Mouse (Mus musculus): ENCODE measurements at regions not wholly inside any gene's neighbourhood (a gene's known extent, or its start where the extent isn't known, plus 50 kb on each side); places are given as distances from the start of the nearest gene placed in this dataset.

GRCm38 (mm10) chr10:60934297-60935286, 103.2 kb upstream of the Unc5b start:
- Histone ChIP-seq H3K4me3 (no peak overlapping the region), H3K9me3 (no peaks in the 10 kb centered on the region), H3K4me1 (replicated peaks) (peaks cover 62% of the 10 kb centered on the region), H3K36me3 (no peaks in the 10 kb centered on the region), H3K27me3 (ENCODE audit: insufficient read depth, poor library complexity, severe bottlenecking) (peaks cover 99% of the 10 kb centered on the region), H3K27ac (peak overlapping the region; percentile 25; the same call in 1 of the 2 replicates)
- WGBS = 64% methylated on average over 13 of the region's 13 CpGs
- DNase-seq (ENCODE audit: low spot score) = peak; percentile 19

GRCm38 (mm10) chr10:60933891-60934290, 102.5 kb upstream of the Unc5b start:
- Histone ChIP-seq H3K4me1 (replicated peaks) (peaks cover 68% of the 10 kb centered on the region), H3K27me3 (ENCODE audit: insufficient read depth, poor library complexity, severe bottlenecking) (peaks cover 99% of the 10 kb centered on the region), H3K9me3 (no peaks in the 10 kb centered on the region), H3K36me3 (no peaks in the 10 kb centered on the region), H3K27ac (peak overlapping the region; percentile 25; the same call in 1 of the 2 replicates), H3K4me3 (no peak overlapping the region)
- 20% methylated on average over 7 of the region's 7 CpGs for WGBS
- peak; percentile 20 for DNase-seq (ENCODE audit: low spot score)

- Histone ChIP-seq H3K9me3 (no peaks in the 10 kb centered on the region), H3K4me3 (no peak overlapping the region), H3K27ac (no peak overlapping the region), H3K4me1 (replicated peaks) (peaks cover 77% of the 10 kb centered on the region), H3K36me3 (no peaks in the 10 kb centered on the region), H3K27me3 (ENCODE audit: insufficient read depth, poor library complexity, severe bottlenecking) (peaks cover 99% of the 10 kb centered on the region)
- DNase-seq (ENCODE audit: low spot score) = no peak
- 30% methylated on average over 3 of the region's 3 CpGs for WGBS
Measured at GRCm38 (mm10) chr10:60932855-60933254, 101.5 kb upstream of the Unc5b start.

GRCm38 (mm10) chr10:60931891-60932378, 100.6 kb upstream of the Unc5b start:
- DNase-seq (ENCODE audit: low spot score) = no peak
- 67% methylated on average over 22 of the region's 22 CpGs for WGBS
- Histone ChIP-seq H3K27ac (no peak overlapping the region), H3K27me3 (ENCODE audit: insufficient read depth, poor library complexity, severe bottlenecking) (peaks cover 99% of the 10 kb centered on the region), H3K4me3 (no peak overlapping the region), H3K36me3 (no peaks in the 10 kb centered on the region), H3K4me1 (replicated peaks) (peaks cover 69% of the 10 kb centered on the region), H3K9me3 (no peaks in the 10 kb centered on the region)

GRCm38 (mm10) chr10:60928646-60929045, 97.3 kb upstream of the Unc5b start:
- Histone ChIP-seq H3K27ac (peak overlapping the region; percentile 3; the same call in 1 of the 2 replicates), H3K27me3 (ENCODE audit: insufficient read depth, poor library complexity, severe bottlenecking) (peaks cover 100% of the 10 kb centered on the region), H3K4me3 (no peak overlapping the region), H3K9me3 (no peaks in the 10 kb centered on the region), H3K36me3 (no peaks in the 10 kb centered on the region), H3K4me1 (replicated peaks) (peaks cover 60% of the 10 kb centered on the region)
- WGBS = 74% methylated on average over 7 of the region's 7 CpGs
- no peak for DNase-seq (ENCODE audit: low spot score)

GRCm38 (mm10) chr10:60928164-60928563, 96.8 kb upstream of the Unc5b start:
- peak overlapping the region; percentile 3; the same call in 1 of the 2 replicates for H3K27ac ChIP-seq
- no peaks in the 10 kb centered on the region for H3K9me3 ChIP-seq
- DNase-seq (ENCODE audit: low spot score) = no peak
- H3K4me3 ChIP-seq = no peak overlapping the region
- WGBS = 76% methylated on average over 8 of the region's 8 CpGs
- H3K27me3 ChIP-seq (ENCODE audit: insufficient read depth, poor library complexity, severe bottlenecking) = peaks cover 100% of the 10 kb centered on the region
- peaks cover 60% of the 10 kb centered on the region for H3K4me1 ChIP-seq (replicated peaks)
- no peaks in the 10 kb centered on the region for H3K36me3 ChIP-seq

- DNase-seq (ENCODE audit: low spot score) = no peak
- Histone ChIP-seq H3K36me3 (no peaks in the 10 kb centered on the region), H3K27ac (no peak overlapping the region), H3K9me3 (no peaks in the 10 kb centered on the region), H3K27me3 (ENCODE audit: insufficient read depth, poor library complexity, severe bottlenecking) (peaks cover 100% of the 10 kb centered on the region), H3K4me3 (no peak overlapping the region), H3K4me1 (replicated peaks) (peaks cover 57% of the 10 kb centered on the region)
- 83% methylated on average over 12 of the region's 12 CpGs for WGBS
Measured at GRCm38 (mm10) chr10:60926632-60927031, 95.3 kb upstream of the Unc5b start.

- DNase-seq (ENCODE audit: low spot score) = no peak
- Histone ChIP-seq H3K27me3 (ENCODE audit: insufficient read depth, poor library complexity, severe bottlenecking) (peaks cover 100% of the 10 kb centered on the region), H3K27ac (no peak overlapping the region)
Measured at GRCm38 (mm10) chr10:60925644-60926043, 94.3 kb upstream of the Unc5b start.

GRCm38 (mm10) chr10:60925198-60925597, 93.8 kb upstream of the Unc5b start:
- Histone ChIP-seq H3K9me3 (no peaks in the 10 kb centered on the region), H3K27me3 (ENCODE audit: insufficient read depth, poor library complexity, severe bottlenecking) (peaks cover 100% of the 10 kb centered on the region), H3K27ac (no peak overlapping the region), H3K36me3 (no peaks in the 10 kb centered on the region), H3K4me3 (no peak overlapping the region), H3K4me1 (replicated peaks) (peaks cover 57% of the 10 kb centered on the region)
- 43% methylated on average over 2 of the region's 2 CpGs for WGBS
- DNase-seq (ENCODE audit: low spot score) = no peak

More at GRCm38 (mm10) chr10:60925644-60926043, 94.3 kb upstream of the Unc5b start:
- H3K4me1 ChIP-seq (replicated peaks) = peaks cover 57% of the 10 kb centered on the region
- H3K36me3 ChIP-seq = no peaks in the 10 kb centered on the region
- no peak overlapping the region for H3K4me3 ChIP-seq
- no peaks in the 10 kb centered on the region for H3K9me3 ChIP-seq
- WGBS = 72% methylated on average over 2 of the region's 2 CpGs

- Histone ChIP-seq H3K4me1 (replicated peaks) (peaks cover 45% of the 10 kb centered on the region), H3K36me3 (no peaks in the 10 kb centered on the region), H3K27me3 (ENCODE audit: insufficient read depth, poor library complexity, severe bottlenecking) (peaks cover 100% of the 10 kb centered on the region), H3K4me3 (no peak overlapping the region), H3K27ac (no peak overlapping the region), H3K9me3 (no peaks in the 10 kb centered on the region)
- DNase-seq (ENCODE audit: low spot score) = peak; percentile 67
- WGBS = 16% methylated on average over 11 of the region's 11 CpGs
Measured at GRCm38 (mm10) chr10:60923806-60924205, 92.4 kb upstream of the Unc5b start.

- Histone ChIP-seq H3K27ac (no peak overlapping the region), H3K9me3 (no peaks in the 10 kb centered on the region), H3K36me3 (no peaks in the 10 kb centered on the region), H3K4me1 (replicated peaks) (peaks cover 53% of the 10 kb centered on the region), H3K27me3 (ENCODE audit: insufficient read depth, poor library complexity, severe bottlenecking) (peaks cover 99% of the 10 kb centered on the region), H3K4me3 (no peak overlapping the region)
- 92% methylated on average over 1 of the region's 1 CpGs for WGBS
- no peak for DNase-seq (ENCODE audit: low spot score)
Measured at GRCm38 (mm10) chr10:60920621-60921020, 89.2 kb upstream of the Unc5b start.

- DNase-seq (ENCODE audit: low spot score) = no peak
- H3K4me1 ChIP-seq (replicated peaks) = peaks cover 28% of the 10 kb centered on the region
- no peaks in the 10 kb centered on the region for H3K9me3 ChIP-seq
- H3K4me3 ChIP-seq = no peak overlapping the region
- H3K27ac ChIP-seq = no peak overlapping the region
- 14% methylated on average over 8 of the region's 8 CpGs for WGBS
- H3K36me3 ChIP-seq = no peaks in the 10 kb centered on the region
- peaks cover 99% of the 10 kb centered on the region for H3K27me3 ChIP-seq (ENCODE audit: insufficient read depth, poor library complexity, severe bottlenecking)
Measured at GRCm38 (mm10) chr10:60918020-60918419, 86.6 kb upstream of the Unc5b start.

GRCm38 (mm10) chr10:60914391-60914790, 83.0 kb upstream of the Unc5b start:
- WGBS = 25% methylated on average over 7 of the region's 7 CpGs
- no peak overlapping the region for H3K27ac ChIP-seq
- H3K27me3 ChIP-seq (ENCODE audit: insufficient read depth, poor library complexity, severe bottlenecking) = peaks cover 67% of the 10 kb centered on the region
- H3K4me3 ChIP-seq = no peak overlapping the region
- peaks cover 5% of the 10 kb centered on the region; the same call in 1 of the 2 replicates for H3K9me3 ChIP-seq
- no peaks in the 10 kb centered on the region for H3K36me3 ChIP-seq
- peak; percentile 53 for DNase-seq (ENCODE audit: low spot score)
- H3K4me1 ChIP-seq (replicated peaks) = peaks cover 19% of the 10 kb centered on the region
